Mouse (Mus musculus): ENCODE measurements around the gene Arid2. TPM values are rescaled to one million over a fixed set of nuclear protein-coding genes. Genes with fewer than 3 reads are reported as not detected.
A peak's percentile ranks its signal among the peaks of the same experiment; 100 is the strongest.
"Not testable (repeated sequence)": the region's sequence is repeated elsewhere in the genome, so short reads cannot be mapped to it uniquely, and the experiment has no call there.

The Arid2 gene
- total and polyA plus RNA-seq, 3 experiments, result 8.0 to 21.1 (median 20.1) TPM

- intact Hi-C loops (cut with DNase I), result no loop called here
- H3K27ac ChIP-seq, result no peak overlapping the region
- TF ChIP-seq EP300 (IDR thresholded peaks at IDR 0.05; ENCODE audit: insufficient read depth, low read depth, low read length), result no peak
- H3K27me3 ChIP-seq (ENCODE audit: control insufficient read depth, insufficient read depth, low read length), result no peaks in the 10 kb centered on the region
- H3K36me3 ChIP-seq (ENCODE audit: control insufficient read depth, insufficient read depth, low read length), result peaks cover 3% of the 10 kb centered on the region; the same call in 1 of the 2 replicates
- H3K4me3 ChIP-seq, result no peak overlapping the region
- WGBS, result 82% methylated on average over 7 of the region's 7 CpGs
- no peaks in the 10 kb centered on the region for H3K79me2 ChIP-seq (replicated peaks; ENCODE audit: control insufficient read depth, insufficient read depth, low read length)
- H3K9ac ChIP-seq (ENCODE audit: low read depth, low read length), result no peak overlapping the region
- no peak for DNase-seq
- peaks cover 3% of the 10 kb centered on the region; the same call in 1 of the 2 replicates for H3K4me1 ChIP-seq (ENCODE audit: control insufficient read depth, insufficient read depth, low read length)
These were observed 38.5 kb downstream of the Arid2 start for GRCm38 (mm10) chr15:96325726-96326328.

- H3K27ac ChIP-seq; H3K9ac ChIP-seq (ENCODE audit: low read depth, low read length); H3K79me2 ChIP-seq (replicated peaks; ENCODE audit: control insufficient read depth, insufficient read depth, low read length); DNase-seq; H3K4me3 ChIP-seq; intact Hi-C loops (cut with DNase I); H3K27me3 ChIP-seq (ENCODE audit: control insufficient read depth, insufficient read depth, low read length); H3K36me3 ChIP-seq (ENCODE audit: control insufficient read depth, insufficient read depth, low read length): not testable (repeated sequence)
- WGBS, result 96% methylated on average over 3 of the region's 4 CpGs
- peaks cover 11% of the 10 kb centered on the region for H3K4me1 ChIP-seq (ENCODE audit: control insufficient read depth, insufficient read depth, low read length)
These were observed 41.4 kb downstream of the Arid2 start for GRCm38 (mm10) chr15:96328722-96329121.

DNA sequence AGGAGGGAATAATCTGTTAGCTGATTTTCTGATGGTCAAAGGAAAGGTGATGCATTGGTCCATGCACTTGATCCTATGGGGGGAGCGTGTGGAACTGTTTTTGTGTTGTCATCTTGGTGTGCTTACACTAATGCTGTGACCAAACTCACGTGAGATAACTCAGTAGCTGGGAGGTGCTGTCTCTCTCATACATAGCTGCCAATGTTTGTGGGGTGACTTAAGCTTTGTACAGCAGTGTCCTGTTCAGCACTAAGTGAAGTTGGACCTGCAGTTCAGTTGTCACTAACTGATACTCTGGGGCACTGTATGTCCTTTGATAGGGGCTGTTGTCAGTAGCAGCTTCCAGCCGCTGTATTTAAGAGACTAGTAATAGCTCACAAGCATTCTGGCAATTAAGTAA is 43.2 kb downstream of the Arid2 start:
- DNase-seq, result no peak
- Histone ChIP-seq H3K27me3 (ENCODE audit: control insufficient read depth, insufficient read depth, low read length) (no peaks in the 10 kb centered on the region), H3K4me3 (no peak overlapping the region), H3K79me2 (replicated peaks; ENCODE audit: control insufficient read depth, insufficient read depth, low read length) (peaks cover 7% of the 10 kb centered on the region), H3K36me3 (ENCODE audit: control insufficient read depth, insufficient read depth, low read length) (peaks cover 3% of the 10 kb centered on the region), H3K27ac (peak overlapping the region; percentile 40), H3K4me1 (ENCODE audit: control insufficient read depth, insufficient read depth, low read length) (peaks cover 12% of the 10 kb centered on the region), H3K9ac (ENCODE audit: low read depth, low read length) (no peak overlapping the region)
- intact Hi-C loops (cut with DNase I), result no loop called here
- TF ChIP-seq POLR2A (IDR thresholded peaks at IDR 0.05; ENCODE audit: insufficient read depth, low read depth, low read length), result no peak
- TF ChIP-seq EP300 (IDR thresholded peaks at IDR 0.05; ENCODE audit: insufficient read depth, low read depth, low read length), result no peak
- no peak for TF ChIP-seq CTCF (IDR thresholded peaks at IDR 0.05)
- 47% methylated on average over 3 of the region's 3 CpGs for WGBS

- Histone ChIP-seq H3K27me3 (ENCODE audit: control insufficient read depth, insufficient read depth, low read length) (no peaks in the 10 kb centered on the region), H3K4me1 (ENCODE audit: control insufficient read depth, insufficient read depth, low read length) (peaks cover 12% of the 10 kb centered on the region), H3K79me2 (replicated peaks; ENCODE audit: control insufficient read depth, insufficient read depth, low read length) (peaks cover 7% of the 10 kb centered on the region), H3K36me3 (ENCODE audit: control insufficient read depth, insufficient read depth, low read length) (peaks cover 3% of the 10 kb centered on the region), H3K9ac (ENCODE audit: low read depth, low read length) (no peak overlapping the region), H3K27ac (no peak overlapping the region; the same call in 1 of the 2 replicates), H3K4me3 (no peak overlapping the region)
- no peak for DNase-seq
- intact Hi-C loops (cut with DNase I), result no loop called here
- WGBS, result 76% methylated on average over 9 of the region's 9 CpGs
- no peak for TF ChIP-seq POLR2A (IDR thresholded peaks at IDR 0.05; ENCODE audit: insufficient read depth, low read depth, low read length)
- no peak for TF ChIP-seq CTCF (IDR thresholded peaks at IDR 0.05)
- TF ChIP-seq EP300 (IDR thresholded peaks at IDR 0.05; ENCODE audit: insufficient read depth, low read depth, low read length), result no peak
These were observed 45.3 kb downstream of the Arid2 start for GRCm38 (mm10) chr15:96332468-96333213.

DNA sequence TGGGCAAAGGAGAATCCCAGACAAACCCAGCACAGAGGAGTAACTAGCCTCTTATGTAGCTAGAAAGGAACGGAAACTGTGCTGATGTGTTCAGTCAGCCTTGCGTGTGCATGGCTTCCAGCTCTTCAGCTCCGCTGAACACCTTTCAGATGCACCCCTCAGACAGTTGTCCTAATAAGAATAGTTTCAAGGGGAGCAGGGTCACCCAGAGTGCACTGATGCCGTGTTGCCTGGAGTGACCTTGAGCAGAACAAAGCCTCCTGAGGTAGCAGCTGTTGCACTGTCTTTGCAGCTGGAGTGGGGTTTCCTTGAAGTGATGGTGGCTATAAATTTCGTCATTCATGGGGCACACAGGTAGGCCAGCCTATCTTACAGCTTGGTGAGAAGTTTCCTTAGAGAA is 46.0 kb downstream of the Arid2 start:
- no peak for DNase-seq
- 64% methylated on average over 5 of the region's 5 CpGs for WGBS
- no peaks in the 10 kb centered on the region for H3K27me3 ChIP-seq (ENCODE audit: control insufficient read depth, insufficient read depth, low read length)
- H3K79me2 ChIP-seq (replicated peaks; ENCODE audit: control insufficient read depth, insufficient read depth, low read length), result peaks cover 7% of the 10 kb centered on the region
- intact Hi-C loops (cut with DNase I), result no loop called here
- H3K27ac ChIP-seq, result no peak overlapping the region; the same call in 1 of the 2 replicates
- no peak overlapping the region for H3K4me3 ChIP-seq
- peaks cover 12% of the 10 kb centered on the region for H3K4me1 ChIP-seq (ENCODE audit: control insufficient read depth, insufficient read depth, low read length)
- H3K9ac ChIP-seq (ENCODE audit: low read depth, low read length), result no peak overlapping the region
- TF ChIP-seq POLR2A (IDR thresholded peaks at IDR 0.05; ENCODE audit: insufficient read depth, low read depth, low read length), result no peak
- H3K36me3 ChIP-seq (ENCODE audit: control insufficient read depth, insufficient read depth, low read length), result peaks cover 3% of the 10 kb centered on the region

- Histone ChIP-seq H3K4me3 (no peak overlapping the region), H3K27ac (no peak overlapping the region), H3K36me3 (ENCODE audit: control insufficient read depth, insufficient read depth, low read length) (peaks cover 4% of the 10 kb centered on the region; the same call in 1 of the 2 replicates), H3K27me3 (ENCODE audit: control insufficient read depth, insufficient read depth, low read length) (no peaks in the 10 kb centered on the region), H3K79me2 (replicated peaks; ENCODE audit: control insufficient read depth, insufficient read depth, low read length) (peaks cover 5% of the 10 kb centered on the region), H3K4me1 (ENCODE audit: control insufficient read depth, insufficient read depth, low read length) (peaks cover 4% of the 10 kb centered on the region), H3K9ac (ENCODE audit: low read depth, low read length) (no peak overlapping the region)
- WGBS, result 80% methylated on average over 2 of the region's 2 CpGs
- no peak for DNase-seq
- intact Hi-C loops (cut with DNase I), result no loop called here
- no peak for TF ChIP-seq CTCF (IDR thresholded peaks at IDR 0.05)
- TF ChIP-seq POLR2A (IDR thresholded peaks at IDR 0.05; ENCODE audit: insufficient read depth, low read depth, low read length), result no peak
- TF ChIP-seq EP300 (IDR thresholded peaks at IDR 0.05; ENCODE audit: insufficient read depth, low read depth, low read length), result no peak
These were observed 53.6 kb downstream of the Arid2 start for GRCm38 (mm10) chr15:96340924-96341323.

All from heart, adult 2 months (tissue).